Mouse (Mus musculus): Measurements from ENCODE around the gene Cpox. TPM values are rescaled to one million over a fixed set of nuclear protein-coding genes. Genes with fewer than 3 reads are reported as not detected.
A peak's percentile ranks its signal among the peaks of the same experiment; 100 is the strongest.

The Cpox gene
- polyA plus RNA-seq, 1 experiment from 2014 or later, result 19.9 TPM

DNA sequence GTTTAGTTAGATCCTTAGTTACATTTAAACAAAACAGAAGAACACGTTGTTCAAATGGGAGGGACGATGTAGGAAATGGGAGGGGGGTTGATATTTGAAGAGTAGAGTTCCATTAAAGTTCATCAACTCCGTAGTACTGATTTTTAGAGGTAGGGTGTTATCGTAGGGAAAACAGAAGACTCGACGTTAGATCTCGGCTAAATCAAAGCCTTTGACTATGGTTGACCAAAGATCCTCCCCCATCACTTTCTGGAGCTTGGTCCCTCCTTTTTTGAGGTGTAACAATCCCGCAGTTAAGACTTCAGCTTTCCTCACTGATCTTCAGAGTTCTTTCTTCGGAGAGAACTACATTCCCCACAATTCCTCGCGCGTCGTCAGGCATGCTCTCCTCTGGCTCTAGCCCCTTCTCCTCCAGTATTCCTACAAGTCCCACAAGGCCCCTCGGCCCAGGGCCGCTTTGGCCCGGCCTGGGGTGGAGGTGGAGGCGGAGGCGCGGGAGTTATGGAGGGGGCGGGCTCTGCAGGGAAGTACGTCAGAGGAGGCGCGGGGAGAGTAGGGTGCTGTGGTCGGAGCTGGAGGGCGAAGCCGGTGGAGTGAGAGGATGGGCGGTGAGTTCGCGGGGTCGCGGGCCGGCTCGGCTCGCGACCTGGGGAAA is 57.5 kb downstream of the Cpox start, which contains the start of gene Cldnd1:
Gene Cldnd1, plus strand, starts transcription at position 434 of the 655 bp plus-strand sequence.
- H3K27ac ChIP-seq, result peak within 1 kb of the TSS; percentile 66
- peaks cover 25% of the 10 kb centered on the region for H3K36me3 ChIP-seq
- peak within 1 kb of the TSS; percentile 80 for H3K4me3 ChIP-seq
- peak within 1 kb of the TSS; percentile 69 for H3K4me2 ChIP-seq (replicated peaks)
- no peaks in the 10 kb centered on the region for H3K9me3 ChIP-seq
- 3% methylated on average over 35 of the region's 35 CpGs for WGBS
- no peaks in the 10 kb centered on the region for H3K27me3 ChIP-seq (replicated peaks)
- peaks cover 7% of the 10 kb centered on the region; the same call in 1 of the 2 replicates for H3K4me1 ChIP-seq
- H3K9ac ChIP-seq, result peak within 1 kb of the TSS; percentile 82
- ATAC-seq (ENCODE audit: low FRiP score, low read depth), result peak; percentile 100

GRCm38 (mm10) chr16:58728176-58728671 is 58.1 kb downstream of the Cpox start:
- peak overlapping the region; percentile 66 for H3K27ac ChIP-seq
- peaks cover 28% of the 10 kb centered on the region for H3K36me3 ChIP-seq
- peak; percentile 94 for ATAC-seq (ENCODE audit: low FRiP score, low read depth)
- H3K4me2 ChIP-seq (replicated peaks), result peak overlapping the region; percentile 69
- H3K9ac ChIP-seq, result peak overlapping the region; percentile 82
- H3K4me1 ChIP-seq, result peaks cover 7% of the 10 kb centered on the region; the same call in 1 of the 2 replicates
- 1% methylated on average over 29 of the region's 31 CpGs for WGBS
- no peaks in the 10 kb centered on the region for H3K9me3 ChIP-seq
- no peaks in the 10 kb centered on the region for H3K27me3 ChIP-seq (replicated peaks)
- H3K4me3 ChIP-seq, result peak overlapping the region; percentile 80

- ATAC-seq (ENCODE audit: low FRiP score, low read depth), result no peak
- H3K9ac ChIP-seq, result no peak overlapping the region
- H3K9me3 ChIP-seq, result no peaks in the 10 kb centered on the region
- peaks cover 9% of the 10 kb centered on the region for H3K36me3 ChIP-seq
- no peaks in the 10 kb centered on the region for H3K27me3 ChIP-seq (replicated peaks)
- WGBS, result 85% methylated on average over 4 of the region's 4 CpGs
- H3K4me2 ChIP-seq (replicated peaks), result no peak overlapping the region
- no peak overlapping the region for H3K4me3 ChIP-seq
- H3K4me1 ChIP-seq, result no peaks in the 10 kb centered on the region
- no peak overlapping the region for H3K27ac ChIP-seq
These were observed 68.1 kb downstream of the Cpox start for GRCm38 (mm10) chr16:58738205-58738604.

DNA sequence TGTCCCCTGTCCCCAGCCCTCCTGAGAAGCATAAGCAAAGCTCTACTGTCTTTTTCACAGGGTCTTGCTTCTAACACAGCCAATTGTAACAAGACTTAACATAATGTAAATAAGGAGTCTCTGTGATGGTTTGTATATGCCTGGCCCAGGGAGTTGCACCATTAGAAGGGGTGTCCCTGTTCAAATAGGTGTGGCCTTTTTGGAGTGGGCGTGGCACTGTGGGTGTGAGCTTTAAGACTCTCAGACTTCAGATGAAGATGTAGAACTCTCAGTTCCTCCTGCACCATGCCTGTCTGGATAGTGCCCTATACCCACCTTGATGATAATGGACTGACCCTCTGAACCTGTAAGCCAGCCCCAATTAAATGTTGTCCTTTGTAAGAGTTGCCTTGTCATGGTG is 68.7 kb downstream of the Cpox start:
- 89% methylated on average over 1 of the region's 1 CpGs for WGBS
- H3K27ac ChIP-seq, result no peak overlapping the region
- no peaks in the 10 kb centered on the region for H3K4me1 ChIP-seq
- no peak overlapping the region for H3K4me2 ChIP-seq (replicated peaks)
- no peak overlapping the region for H3K9ac ChIP-seq
- ATAC-seq (ENCODE audit: low FRiP score, low read depth), result no peak
- H3K4me3 ChIP-seq, result no peak overlapping the region
- H3K27me3 ChIP-seq (replicated peaks), result no peaks in the 10 kb centered on the region
- no peaks in the 10 kb centered on the region for H3K9me3 ChIP-seq
- H3K36me3 ChIP-seq, result peaks cover 9% of the 10 kb centered on the region

- Histone ChIP-seq H3K36me3 (no peaks in the 10 kb centered on the region), H3K4me3 (no peak overlapping the region), H3K27me3 (replicated peaks) (no peaks in the 10 kb centered on the region), H3K27ac (no peak overlapping the region), H3K4me2 (replicated peaks) (no peak overlapping the region), H3K4me1 (no peaks in the 10 kb centered on the region), H3K9me3 (no peaks in the 10 kb centered on the region), H3K9ac (no peak overlapping the region)
- 94% methylated on average over 5 of the region's 5 CpGs for WGBS
- no peak for ATAC-seq (ENCODE audit: low FRiP score, low read depth)
These were observed 70.7 kb downstream of the Cpox start for GRCm38 (mm10) chr16:58740751-58741150.

DNA sequence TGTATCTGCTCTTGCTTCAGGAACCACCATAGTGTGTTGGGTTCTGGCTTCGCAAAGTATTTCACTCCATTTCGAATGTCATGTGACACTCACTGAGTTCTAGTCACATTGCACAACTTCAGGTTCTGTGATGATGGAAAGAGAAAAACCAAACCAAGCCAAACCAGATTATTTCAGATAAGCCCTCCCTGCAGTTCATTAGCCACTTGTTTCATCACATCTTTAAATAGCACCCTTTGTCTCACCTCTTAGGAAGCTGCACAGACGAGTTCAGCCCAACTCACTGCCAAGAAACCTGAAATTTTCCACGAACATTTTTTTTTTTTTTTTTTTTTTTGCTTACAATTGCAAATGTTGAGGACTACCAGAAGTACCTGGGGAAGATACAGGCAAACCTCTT is 76.6 kb downstream of the Cpox start:
- H3K27ac ChIP-seq, result no peak overlapping the region
- 84% methylated on average over 4 of the region's 4 CpGs for whole genome bisulfite sequencing
- ATAC-seq (ENCODE audit: low FRiP score, low read depth), result no peak

GRCm38 (mm10) chr16:58751314-58751713 is 81.2 kb downstream of the Cpox start:
- Histone ChIP-seq H3K36me3 (no peaks in the 10 kb centered on the region), H3K27me3 (replicated peaks) (no peaks in the 10 kb centered on the region), H3K9me3 (no peaks in the 10 kb centered on the region), H3K4me3 (no peak overlapping the region), H3K4me1 (no peaks in the 10 kb centered on the region), H3K4me2 (replicated peaks) (no peak overlapping the region), H3K27ac (no peak overlapping the region), H3K9ac (no peak overlapping the region)
- 21% methylated on average over 1 of the region's 1 CpGs for WGBS
- ATAC-seq (ENCODE audit: low FRiP score, low read depth), result no peak

More for the DNA sequence above, 76.6 kb downstream of the Cpox start:
- H3K27me3 ChIP-seq (replicated peaks), result no peaks in the 10 kb centered on the region
- H3K36me3 ChIP-seq, result no peaks in the 10 kb centered on the region
- no peak overlapping the region for H3K9ac ChIP-seq
- H3K4me1 ChIP-seq, result no peaks in the 10 kb centered on the region
- no peak overlapping the region for H3K4me2 ChIP-seq (replicated peaks)
- no peaks in the 10 kb centered on the region for H3K9me3 ChIP-seq
- H3K4me3 ChIP-seq, result no peak overlapping the region

DNA sequence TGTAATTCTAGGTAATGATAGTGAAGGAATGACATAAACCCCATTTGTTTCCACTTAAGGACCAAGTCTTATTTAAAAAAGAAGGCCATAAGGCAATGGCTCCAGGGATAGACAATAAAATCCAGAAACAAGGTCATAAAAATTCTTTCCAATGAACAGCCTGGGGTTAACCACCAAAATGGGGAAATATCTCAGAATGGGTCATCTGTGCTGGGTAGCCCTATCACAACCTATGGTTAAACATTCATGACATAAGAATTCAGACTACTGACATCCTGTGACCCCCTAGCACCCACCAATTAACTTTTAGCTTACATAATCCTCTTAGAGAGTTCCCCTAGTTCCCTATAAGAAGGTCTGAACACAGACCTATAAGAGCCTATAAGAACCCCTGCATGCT is 86.1 kb downstream of the Cpox start:
- Histone ChIP-seq H3K27ac (no peak overlapping the region), H3K27me3 (replicated peaks) (no peaks in the 10 kb centered on the region), H3K4me2 (replicated peaks) (no peak overlapping the region), H3K9me3 (no peaks in the 10 kb centered on the region), H3K36me3 (no peaks in the 10 kb centered on the region), H3K4me3 (no peak overlapping the region), H3K9ac (no peak overlapping the region), H3K4me1 (no peaks in the 10 kb centered on the region)
- ATAC-seq (ENCODE audit: low FRiP score, low read depth), result no peak

DNA sequence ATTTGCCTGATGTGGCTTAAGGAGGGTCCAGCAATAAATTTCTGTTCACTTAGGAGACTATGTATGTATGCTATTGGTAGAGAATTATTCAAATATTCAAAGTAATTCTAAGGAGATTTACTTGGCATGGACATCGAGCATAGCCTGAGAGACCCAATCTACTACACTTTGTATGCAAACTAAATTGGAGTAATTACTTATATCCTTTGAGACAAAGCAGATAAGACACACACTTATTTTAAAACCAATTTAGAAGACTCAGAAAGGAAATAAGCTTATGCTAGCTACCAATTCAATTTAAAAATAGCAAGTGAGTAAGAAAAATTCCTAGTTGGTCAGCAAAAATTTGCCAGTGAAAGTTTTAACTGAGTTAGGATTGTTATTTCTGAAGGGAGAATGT is 93.0 kb downstream of the Cpox start, which contains the start of gene Olfr172:
Gene Olfr172, minus strand, starts transcription at position 101 of the 400 bp plus-strand sequence.
- Histone ChIP-seq H3K27ac (no peak within 1 kb of the TSS), H3K9me3 (no peaks in the 10 kb centered on the region), H3K4me3 (no peak within 1 kb of the TSS), H3K4me2 (replicated peaks) (no peak within 1 kb of the TSS), H3K9ac (no peak within 1 kb of the TSS), H3K4me1 (no peaks in the 10 kb centered on the region), H3K27me3 (replicated peaks) (no peaks in the 10 kb centered on the region), H3K36me3 (no peaks in the 10 kb centered on the region)
- WGBS, result 90% methylated on average over 1 of the region's 1 CpGs
- no peak for ATAC-seq (ENCODE audit: low FRiP score, low read depth)

Small RNAs within 50 kb of the gene (microRNA-seq; reads per million reads assigned to microRNA genes)
- not detected for gene Gm27564

Other genes with a start within 250 kb of the Cpox start
- 6.8 and 7.4 TPM in 2 replicates for gene St3gal6, start 146.0 kb upstream of the Cpox start, polyA plus RNA-seq (2016; fragmentation: Nextera tagmentation; extraction: Ambion mirVana)
- not detected in 2 replicates for gene Gm813, start 53.3 kb upstream of the Cpox start, polyA plus RNA-seq (2016; fragmentation: Nextera tagmentation; extraction: Ambion mirVana)
- gene E330017A01Rik, start 31.6 kb upstream of the Cpox start, polyA plus RNA-seq (2016; fragmentation: Nextera tagmentation; extraction: Ambion mirVana), result 0.18 TPM in 1 of 2 replicates, not detected in the other
- not detected in 2 replicates for gene Gpr15, start 48.8 kb downstream of the Cpox start, polyA plus RNA-seq (2016; fragmentation: Nextera tagmentation; extraction: Ambion mirVana)
- 113 and 121 TPM in 2 replicates for gene Cldnd1, start 57.6 kb downstream of the Cpox start, polyA plus RNA-seq (2016; fragmentation: Nextera tagmentation; extraction: Ambion mirVana)
- gene Olfr172, start 92.9 kb downstream of the Cpox start, polyA plus RNA-seq (2016; fragmentation: Nextera tagmentation; extraction: Ambion mirVana), result not detected in 2 replicates
- not detected in 2 replicates for gene Olfr173, start 130.0 kb downstream of the Cpox start, polyA plus RNA-seq (2016; fragmentation: Nextera tagmentation; extraction: Ambion mirVana)
- not detected in 2 replicates for gene Olfr175-ps1, start 156.5 kb downstream of the Cpox start, polyA plus RNA-seq (2016; fragmentation: Nextera tagmentation; extraction: Ambion mirVana)
- not detected in 2 replicates for gene Olfr177, start 204.5 kb downstream of the Cpox start, polyA plus RNA-seq (2016; fragmentation: Nextera tagmentation; extraction: Ambion mirVana)
- not detected in 2 replicates for gene Olfr178, start 221.8 kb downstream of the Cpox start, polyA plus RNA-seq (2016; fragmentation: Nextera tagmentation; extraction: Ambion mirVana)

Measured in neural tube, embryonic 12.5 days (tissue).